Mouse (Mus musculus) forebrain, embryonic 16.5 days (tissue): ENCODE results near the gene Adgrl1. TPM values are rescaled to one million over a fixed set of nuclear protein-coding genes. Genes with fewer than 3 reads are reported as not detected.
A peak's percentile ranks its signal among the peaks of the same experiment; 100 is the strongest.

ENCODE experiments used
- ATAC-seq: fragments of 200-750 bp; cut with Nextera tagmentation; 2 replicates; pipeline ENCODE4 v1.8.0; 2017; ENCODE audit warnings: mild to moderate bottlenecking, moderate library complexity
- H3K27ac ChIP-seq: fragments of 300-500 bp; sonication (generic); 2 replicates; pipeline ENCODE4 v1.5.1; 2014; ENCODE audit warnings: low read length, control low read depth
- H3K27me3 ChIP-seq: fragments of 300-500 bp; sonication (generic); replicated peaks from 2 replicates; pipeline ENCODE4 v1.6.1; 2014; ENCODE audit warnings: low read length; ENCODE audit not compliant: control insufficient read depth, insufficient read depth
- H3K36me3 ChIP-seq: fragments of 300-500 bp; sonication (generic); 2 replicates; pipeline ENCODE4 v1.6.1; 2014; ENCODE audit not compliant: control insufficient read depth, insufficient read depth
- H3K4me1 ChIP-seq: fragments of 300-500 bp; sonication (generic); replicated peaks from 2 replicates; pipeline ENCODE4 v1.6.1; 2014; ENCODE audit warnings: low read length; ENCODE audit not compliant: control insufficient read depth, insufficient read depth
- H3K4me2 ChIP-seq: fragments of 300-500 bp; sonication (generic); 2 replicates; pipeline ENCODE4 v1.6.1; 2014; ENCODE audit warnings: mild to moderate bottlenecking, low read length, control low read depth
- H3K4me3 ChIP-seq: fragments of 300-500 bp; sonication (generic); replicated peaks from 2 replicates; pipeline ENCODE4 v1.5.1; 2014; ENCODE audit warnings: mild to moderate bottlenecking, low read length, control low read depth
- H3K9ac ChIP-seq: fragments of 300-500 bp; sonication (generic); replicated peaks from 2 replicates; pipeline ENCODE4 v1.6.1; 2014; ENCODE audit warnings: low read depth, low read length, control low read depth
- H3K9me3 ChIP-seq: fragments of 300-500 bp; sonication (generic); 2 replicates; pipeline ENCODE4 v1.6.1; 2016; ENCODE audit warnings: low read length; ENCODE audit not compliant: control insufficient read depth
- WGBS: fragments of 180-500 bp; shearing (Covaris S2); extraction: QIAGEN DNeasy Blood & Tissue Kit; methylation state at CpG from one replicate; pipeline ENCODE4 v1.1.7; 2014; 5-methylcytosine and 5-hydroxymethylcytosine counted together
- polyA plus RNA-seq: library from polyadenylated mRNA; unstranded; fragments of >200 nt; fragmentation: Nextera tagmentation; extraction: Ambion mirVana; gene quantifications from 2 replicates; pipeline ENCODE4 v1.2.1, GENCODE M21; 2015

Adgrl1 gene
- polyA plus RNA-seq, 1 experiment from 2014 or later = 60.4 TPM

DNA sequence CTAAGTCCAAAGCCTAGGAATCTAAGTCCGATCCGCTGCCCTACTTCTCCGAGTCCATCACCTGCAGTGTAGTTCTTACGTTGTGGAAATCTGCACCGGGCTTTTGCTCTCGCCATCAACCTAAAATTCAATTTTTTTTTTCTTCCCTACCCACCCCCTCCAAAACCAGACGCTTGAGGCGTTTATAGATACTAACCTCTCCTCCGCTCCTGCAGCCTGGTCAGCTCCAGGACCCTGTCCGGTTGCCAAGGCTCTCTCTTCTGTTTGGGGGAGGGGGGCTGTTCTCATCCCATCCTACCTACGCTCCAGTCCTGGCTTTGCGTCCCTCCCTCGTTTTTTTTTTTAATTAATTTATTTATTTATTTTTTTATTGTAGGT is 931 bp upstream of the Adgrl1 start:
- H3K36me3 ChIP-seq = no peaks in the 10 kb centered on the region
- 0% methylated on average over 13 of the region's 13 CpGs for WGBS
- H3K4me1 ChIP-seq = peaks cover 43% of the 10 kb centered on the region
- H3K27ac ChIP-seq = peak overlapping the region; percentile 99
- no peaks in the 10 kb centered on the region for H3K9me3 ChIP-seq
- peak overlapping the region; percentile 96 for H3K4me3 ChIP-seq
- H3K9ac ChIP-seq = peak overlapping the region; percentile 73
- ATAC-seq = 0 out of 2 replicates have a peak, but pooled peaks have one; percentile 1
- peaks cover 7% of the 10 kb centered on the region; the same call in 1 of the 2 replicates for H3K27me3 ChIP-seq
- peak overlapping the region; percentile 69 for H3K4me2 ChIP-seq

DNA sequence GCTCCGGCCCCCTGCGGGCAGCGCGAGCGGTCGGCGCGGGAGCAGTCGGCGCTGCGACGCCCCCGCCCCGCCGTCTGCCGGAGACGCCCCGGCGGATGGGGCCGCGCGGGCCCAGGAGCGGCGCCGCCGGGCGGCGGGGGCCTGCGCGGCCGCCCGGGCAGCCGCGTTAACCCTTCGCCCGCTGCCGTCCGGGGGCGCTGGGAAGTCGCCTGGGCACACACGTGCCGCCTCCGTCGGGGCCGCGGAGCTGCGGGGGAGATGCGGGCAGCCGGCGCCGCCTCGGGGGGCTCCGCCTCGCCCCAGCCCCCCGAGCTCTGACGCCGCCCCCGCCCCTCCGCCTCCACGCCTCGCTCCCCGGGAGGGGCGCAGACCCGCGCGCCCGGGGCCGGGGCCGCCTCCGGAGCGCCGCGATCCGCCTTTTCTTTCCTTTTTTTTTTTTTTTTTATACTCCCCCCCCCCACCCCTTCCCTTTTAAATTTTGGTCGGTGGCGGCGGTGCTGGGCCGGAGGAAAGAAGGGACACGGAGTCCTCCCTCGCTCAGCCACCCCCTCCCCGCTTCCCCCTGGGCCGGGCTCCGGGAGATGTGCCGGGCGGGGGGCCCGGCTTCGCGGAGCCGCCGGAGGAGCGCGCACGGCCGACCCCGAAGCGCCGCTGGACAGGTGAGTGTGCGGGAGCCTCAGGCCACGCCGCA is 506 bp downstream of the Adgrl1 start:
- Histone ChIP-seq H3K9ac (peak overlapping the region; percentile 99), H3K9me3 (no peaks in the 10 kb centered on the region), H3K27ac (peak overlapping the region; percentile 99), H3K4me3 (peak overlapping the region; percentile 96), H3K4me1 (peaks cover 54% of the 10 kb centered on the region), H3K4me2 (peak overlapping the region; percentile 69), H3K27me3 (no peaks in the 10 kb centered on the region), H3K36me3 (no peaks in the 10 kb centered on the region)
- WGBS = under 1% methylated on average over 70 of the region's 100 CpGs
- ATAC-seq = peak; percentile 7

DNA sequence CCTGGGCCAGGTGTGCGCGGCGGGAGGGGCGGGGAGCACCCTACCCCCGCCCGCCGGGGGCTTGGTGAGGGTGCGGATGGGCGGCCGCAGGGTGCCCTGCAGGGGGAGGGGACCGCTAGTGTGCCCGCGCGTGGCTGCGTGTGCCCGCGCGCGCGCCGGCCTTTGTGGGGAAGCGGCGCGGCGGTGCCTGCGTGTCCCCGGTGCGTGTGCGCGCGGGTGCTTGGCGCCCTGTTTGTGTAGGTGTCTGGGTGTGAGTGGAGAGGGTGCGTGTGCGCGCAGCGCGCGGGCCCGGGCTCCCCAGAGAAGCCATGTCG is 1.0 kb downstream of the Adgrl1 start:
- Histone ChIP-seq H3K4me1 (peaks cover 54% of the 10 kb centered on the region), H3K36me3 (no peaks in the 10 kb centered on the region), H3K4me3 (peak overlapping the region; percentile 96), H3K9me3 (no peaks in the 10 kb centered on the region), H3K9ac (peak overlapping the region; percentile 99), H3K27me3 (no peaks in the 10 kb centered on the region), H3K27ac (peak overlapping the region; percentile 99), H3K4me2 (peak overlapping the region; percentile 69)
- WGBS = 0% methylated on average over 31 of the region's 40 CpGs
- peak; percentile 2; the same call in 1 of the 2 replicates for ATAC-seq

DNA sequence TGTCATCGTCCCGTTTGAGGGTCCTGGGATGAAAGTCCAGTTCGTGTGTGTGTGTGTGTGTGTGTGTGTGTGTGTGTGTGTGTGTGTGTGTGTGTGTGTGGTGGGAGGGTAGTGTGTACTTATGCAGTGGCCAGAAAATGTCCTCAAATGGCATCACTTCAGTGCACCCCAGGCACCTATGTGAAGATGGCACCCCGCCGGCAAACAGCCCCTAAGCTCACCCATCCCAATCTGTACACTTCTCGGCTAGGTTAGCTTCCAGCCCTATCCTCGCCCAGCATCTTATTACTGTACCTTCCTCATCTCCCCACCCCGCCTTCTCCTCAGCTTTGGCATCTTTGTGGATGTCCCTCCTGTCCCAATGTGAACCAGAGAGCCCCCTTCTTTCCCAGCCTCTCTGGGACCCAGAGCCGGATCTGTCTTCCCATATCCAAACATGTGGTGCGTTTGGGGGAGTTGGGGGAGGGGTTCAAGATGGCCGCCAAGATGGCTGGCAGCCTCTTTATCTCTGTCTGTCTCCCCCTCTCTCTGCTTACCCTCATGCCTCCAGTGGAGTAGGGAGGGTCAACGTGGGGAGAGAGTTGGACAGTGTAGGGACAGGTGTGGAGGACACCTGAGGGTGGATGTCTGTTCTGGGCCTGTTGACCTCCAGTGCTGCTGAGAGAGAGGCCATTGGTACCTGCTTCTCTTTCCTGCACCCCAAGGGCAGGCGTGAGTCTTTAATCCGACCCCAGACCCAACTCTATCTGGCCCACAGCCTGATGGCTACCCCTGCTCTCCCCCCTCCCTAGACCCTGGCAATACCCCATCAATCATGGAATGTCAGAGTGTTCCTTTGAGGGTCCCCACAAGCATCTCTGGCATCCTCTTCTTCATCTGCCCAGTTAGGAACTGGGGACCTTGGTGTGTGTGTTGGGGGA is 1.9 kb downstream of the Adgrl1 start:
- ATAC-seq = no peak
- Histone ChIP-seq H3K9me3 (no peaks in the 10 kb centered on the region), H3K9ac (peak overlapping the region; percentile 99), H3K4me2 (peak overlapping the region; percentile 69), H3K27ac (peak overlapping the region; percentile 99), H3K27me3 (no peaks in the 10 kb centered on the region), H3K36me3 (no peaks in the 10 kb centered on the region), H3K4me3 (peak overlapping the region; percentile 96), H3K4me1 (peaks cover 54% of the 10 kb centered on the region)
- WGBS = 9% methylated on average over 14 of the region's 14 CpGs

DNA sequence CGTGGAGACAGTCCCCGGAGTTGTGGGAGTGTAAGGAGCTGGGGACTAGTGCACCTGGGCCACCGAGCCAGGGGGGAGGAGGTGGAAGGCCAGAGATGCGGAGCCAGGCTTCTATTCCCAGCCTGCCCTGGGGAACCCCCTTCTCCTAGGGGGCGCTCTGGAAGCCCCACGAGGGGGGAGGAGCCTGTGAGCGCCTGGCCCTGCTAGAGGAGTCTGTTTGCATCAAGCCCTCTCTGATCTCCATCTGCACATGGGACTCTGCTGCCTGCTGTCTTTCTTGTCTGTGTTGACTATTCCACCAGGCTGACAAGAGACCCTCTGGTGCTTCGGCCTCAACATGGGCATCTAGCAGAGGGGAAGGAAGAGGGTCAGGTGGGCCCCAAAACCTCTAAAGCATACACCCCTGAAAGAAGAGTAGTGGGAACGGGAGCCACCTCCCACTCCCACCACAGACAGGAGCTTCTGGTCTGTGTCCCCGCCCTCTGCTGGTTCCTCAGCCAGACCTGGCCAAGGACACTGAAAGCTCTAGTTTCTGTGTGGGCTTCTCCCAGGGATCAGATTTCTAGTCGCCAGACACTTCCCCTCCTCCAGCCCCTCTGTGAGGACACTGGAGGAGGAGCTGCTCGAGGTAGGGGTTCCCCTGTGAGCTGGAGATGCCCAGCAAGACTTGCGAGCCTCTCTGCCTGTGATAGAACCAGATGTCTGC is 3.2 kb downstream of the Adgrl1 start:
- Histone ChIP-seq H3K27me3 (no peaks in the 10 kb centered on the region), H3K9ac (peak overlapping the region; percentile 19; the same call in 1 of the 2 replicates), H3K27ac (no peak overlapping the region), H3K36me3 (no peaks in the 10 kb centered on the region), H3K4me1 (peaks cover 51% of the 10 kb centered on the region), H3K9me3 (no peaks in the 10 kb centered on the region), H3K4me3 (peak overlapping the region; percentile 96), H3K4me2 (peak overlapping the region; percentile 69)
- no peak for ATAC-seq
- 18% methylated on average over 12 of the region's 13 CpGs for WGBS

DNA sequence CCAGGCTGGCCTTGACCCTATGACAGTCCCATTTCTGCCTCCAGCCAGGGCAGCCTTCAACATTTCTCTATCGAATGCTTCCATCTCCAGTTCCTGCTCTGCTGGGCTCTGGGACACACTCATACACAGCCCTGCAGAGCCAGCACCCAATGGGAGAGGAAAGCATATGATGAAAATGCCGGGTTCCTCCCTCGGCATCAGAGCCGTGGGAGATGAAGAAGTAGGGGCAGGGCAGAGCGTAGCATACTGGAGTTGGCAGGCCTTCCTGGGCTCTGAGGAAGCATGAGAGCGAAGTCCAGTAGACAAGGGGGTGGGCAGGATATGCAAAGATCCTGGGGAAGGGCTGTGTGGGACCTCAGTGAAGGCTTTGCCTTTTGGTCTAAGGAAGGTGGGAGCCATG is 8.7 kb downstream of the Adgrl1 start:
- H3K4me2 ChIP-seq = no peak overlapping the region
- H3K27me3 ChIP-seq = no peaks in the 10 kb centered on the region
- no peak overlapping the region for H3K27ac ChIP-seq
- no peak overlapping the region for H3K4me3 ChIP-seq
- no peaks in the 10 kb centered on the region for H3K9me3 ChIP-seq
- H3K4me1 ChIP-seq = peaks cover 36% of the 10 kb centered on the region
- ATAC-seq = no peak
- 82% methylated on average over 6 of the region's 6 CpGs for WGBS
- H3K9ac ChIP-seq = no peak overlapping the region
- no peaks in the 10 kb centered on the region for H3K36me3 ChIP-seq

DNA sequence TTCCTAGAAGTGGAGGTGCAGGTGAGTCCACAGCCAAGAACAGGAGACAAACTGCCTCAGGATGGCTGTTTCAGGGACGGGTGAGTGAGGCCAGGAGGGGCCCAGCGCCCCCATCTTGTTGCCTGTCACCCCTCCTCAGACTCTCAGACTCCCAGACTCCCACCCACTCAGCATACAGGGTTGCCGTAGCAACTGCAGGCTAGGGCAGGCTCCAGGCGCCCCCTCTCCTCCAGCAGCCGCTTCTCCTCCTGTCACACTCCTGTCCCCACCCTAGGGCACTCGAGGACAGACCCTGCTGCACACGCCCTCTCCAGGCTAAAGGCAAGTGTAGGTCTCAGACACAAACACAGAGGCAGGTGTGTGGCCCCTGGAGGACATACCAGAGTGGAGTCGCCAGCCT is 9.4 kb downstream of the Adgrl1 start:
- Histone ChIP-seq H3K36me3 (no peaks in the 10 kb centered on the region), H3K9ac (no peak overlapping the region), H3K27ac (no peak overlapping the region), H3K27me3 (no peaks in the 10 kb centered on the region), H3K9me3 (no peaks in the 10 kb centered on the region), H3K4me2 (no peak overlapping the region), H3K4me3 (no peak overlapping the region), H3K4me1 (peaks cover 30% of the 10 kb centered on the region)
- ATAC-seq = no peak
- WGBS = 41% methylated on average over 8 of the region's 8 CpGs

DNA sequence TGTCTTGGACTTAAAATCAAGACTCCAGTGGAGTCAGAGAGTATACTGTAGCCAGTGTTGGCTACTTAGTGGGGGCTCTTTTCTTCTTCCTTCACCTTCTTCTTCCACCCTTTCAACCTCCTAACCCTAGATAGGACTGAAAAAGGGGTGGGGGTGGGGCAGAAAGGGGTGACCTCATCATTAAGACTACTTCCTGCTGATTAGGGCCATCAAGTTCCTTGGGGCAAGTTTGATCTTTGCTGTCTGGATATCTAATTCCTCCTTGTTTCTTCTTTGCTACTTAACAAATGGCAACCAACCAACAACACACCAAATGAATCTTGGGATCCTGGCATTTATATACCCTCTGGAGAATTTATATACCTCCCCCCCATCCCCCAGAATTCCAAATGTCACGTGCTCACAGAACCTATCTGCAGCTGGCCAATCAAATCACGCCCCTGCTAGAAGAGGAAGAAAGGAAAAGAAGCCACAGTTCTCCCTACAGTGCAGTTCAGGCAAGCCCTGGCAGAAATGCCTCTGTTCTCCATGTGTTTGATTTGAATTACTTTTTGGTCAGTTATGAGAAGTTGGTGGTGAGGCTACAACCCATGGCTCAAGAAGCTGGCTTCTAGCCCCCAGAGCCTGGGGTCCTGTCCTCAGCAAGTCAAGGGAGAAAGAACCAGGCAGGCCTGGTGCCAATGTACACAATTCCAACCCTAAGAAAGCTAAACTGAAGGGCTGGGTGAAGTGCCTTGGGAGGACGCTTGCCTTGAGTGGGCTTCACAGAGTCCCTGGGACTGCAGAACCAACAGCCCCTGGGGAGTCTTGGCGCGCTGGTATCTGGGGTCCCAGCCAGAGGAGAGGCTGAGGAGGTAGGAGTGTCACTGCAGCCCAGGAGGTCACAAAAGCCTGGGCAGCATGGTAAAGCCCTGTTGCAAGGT is 12.2 kb downstream of the Adgrl1 start:
- peaks cover 41% of the 10 kb centered on the region for H3K4me1 ChIP-seq
- no peaks in the 10 kb centered on the region for H3K9me3 ChIP-seq

More for the DNA sequence above, 12.2 kb downstream of the Adgrl1 start:
- Histone ChIP-seq H3K27ac (no peak overlapping the region), H3K27me3 (no peaks in the 10 kb centered on the region), H3K4me2 (no peak overlapping the region), H3K4me3 (no peak overlapping the region), H3K9ac (no peak overlapping the region), H3K36me3 (no peaks in the 10 kb centered on the region)
- WGBS = 76% methylated on average over 5 of the region's 5 CpGs
- no peak for ATAC-seq
